In genomic region chr5:64517835-64518234, GRCm38 (mm10) we compare ENCODE assay signal across 9 mouse cellular contexts.
DNase-seq lines count a peak whose midpoint lies in the region; ATAC-seq and TF ChIP-seq lines count a peak whose summit lies in the region.
"Had no signal": no experiment of that assay in that cellular context is flagged by ENCODE, and none has a peak within 500 bp of the region (broad histone marks: within the 10 kb centered on the region; RNA-seq: fewer than 3 reads in every experiment).

No protein-coding gene starts in this region.

- no peak for TF ChIP-seq EP300 in lung, postnatal 0 days (IDR thresholded peaks at IDR 0.05)

- H3K27ac ChIP-seq in lung, postnatal 0 days (ENCODE audit: low read length), result no peak overlapping the region
- H3K27ac ChIP-seq in heart, embryonic 10.5 days, result 0 out of 2 replicates have a peak overlapping the region, but pooled peaks have one; percentile 52
- H3K27ac ChIP-seq: liver, embryonic 12.5 days had no signal

- no peak for TF ChIP-seq POLR2A in lung, adult 2 months (IDR thresholded peaks at IDR 0.05; ENCODE audit: borderline replicate concordance, extremely low read depth, low read depth, low read length)

- H3K9ac ChIP-seq in lung, postnatal 0 days (replicated peaks; ENCODE audit: low read depth), result no peak overlapping the region
- H3K9ac ChIP-seq: liver, embryonic 12.5 days had no signal

- no peak overlapping the region for H3K4me2 ChIP-seq in lung, postnatal 0 days (replicated peaks; ENCODE audit: low read depth, low read length)
- H3K4me2 ChIP-seq: liver, embryonic 12.5 days had no signal

- 49% methylated on average over 3 of the region's 3 CpGs for WGBS in lung, postnatal 0 days
- WGBS in lung, adult 2 months, result 60% methylated on average over 3 of the region's 3 CpGs
- WGBS in heart, embryonic 10.5 days, result 19% methylated on average over 3 of the region's 3 CpGs

- H3K4me1 ChIP-seq in lung, postnatal 0 days (ENCODE audit: insufficient read depth, low read depth, low read length), result no peaks in the 10 kb centered on the region
- no peaks in the 10 kb centered on the region for H3K4me1 ChIP-seq in lung, adult 2 months (ENCODE audit: control insufficient read depth, insufficient read depth, low read length)
- peaks cover 39% of the 10 kb centered on the region for H3K4me1 ChIP-seq in heart, embryonic 10.5 days
- H3K4me1 ChIP-seq: liver, embryonic 12.5 days had no signal

- H3K4me3 ChIP-seq in lung, postnatal 0 days (ENCODE audit: low read depth, low read length), result no peak overlapping the region
- H3K4me3 ChIP-seq in lung, adult 2 months (replicated peaks; ENCODE audit: extremely low read depth, low read depth, low read length), result no peak overlapping the region
- no peak overlapping the region for H3K4me3 ChIP-seq in heart, embryonic 10.5 days
- H3K4me3 ChIP-seq: liver, embryonic 12.5 days had no signal

- peak; percentile 89 for DNase-seq in adrenal gland, adult (ENCODE audit: inconsistent age in 2 of 2, low spot score in 1 of 2)
- no peak for DNase-seq in adrenal gland, postnatal 4 days (ENCODE audit: low spot score in 2 of 2)
- peak; percentile 48 for DNase-seq in lung, postnatal 0 days (ENCODE audit: low spot score)
- DNase-seq in lung, adult 2 months, result no peak
- peak; percentile 93 for DNase-seq in heart, embryonic 10.5 days (ENCODE audit: low spot score)
- peak; percentile 71 for DNase-seq in lung, postnatal 36 days

- H3K27me3 ChIP-seq in lung, postnatal 0 days (replicated peaks; ENCODE audit: insufficient read depth, low read length), result no peaks in the 10 kb centered on the region
- no peaks in the 10 kb centered on the region for H3K27me3 ChIP-seq in heart, embryonic 10.5 days (ENCODE audit: insufficient read depth, poor library complexity, severe bottlenecking)
- H3K27me3 ChIP-seq: liver, embryonic 12.5 days had no signal

- no peaks in the 10 kb centered on the region for H3K36me3 ChIP-seq in lung, postnatal 0 days (ENCODE audit: insufficient read depth, low read length)
- no peaks in the 10 kb centered on the region for H3K36me3 ChIP-seq in heart, embryonic 10.5 days
- H3K36me3 ChIP-seq: liver, embryonic 12.5 days had no signal

- H3K9me3 ChIP-seq in lung, postnatal 0 days (ENCODE audit: low read length), result no peaks in the 10 kb centered on the region
- H3K9me3 ChIP-seq in heart, embryonic 10.5 days, result no peaks in the 10 kb centered on the region
- H3K9me3 ChIP-seq: liver, embryonic 12.5 days had no signal

- peak; percentile 57 for ATAC-seq in lung, postnatal 0 days
- no peak for ATAC-seq in CD4-positive, CD25-positive, alpha-beta regulatory T cell, adult 4 months
- no peak for ATAC-seq in granulocyte monocyte progenitor cell, adult 5-6 weeks (replicated peaks; ENCODE audit: poor library complexity, severe bottlenecking)
- ATAC-seq: liver, embryonic 12.5 days had no signal

- no peak for TF ChIP-seq CTCF in lung, postnatal 0 days (IDR thresholded peaks at IDR 0.05)
- no peak for TF ChIP-seq CTCF in lung, adult 2 months (IDR thresholded peaks at IDR 0.05; ENCODE audit: insufficient read depth, low read length)

Comparison
In these comparisons a context has a peak if more than half of its experiments do, and no peak if none do; other contexts are left out.
1. DNase-seq: peak in adrenal gland, adult (2 of 2), lung, postnatal 0 days (single experiment), heart, embryonic 10.5 days (single experiment) and lung, postnatal 36 days (single experiment); none in adrenal gland, postnatal 4 days (0 of 2) and lung, adult 2 months (single experiment).